Mouse (Mus musculus) B cell, adult 67 days (primary cell): ENCODE measurements around the gene Nab2. TPM values are rescaled to one million over a fixed set of nuclear protein-coding genes. Genes with fewer than 3 reads are reported as not detected.

Experiments used
- total RNA-seq, 2 experiments: library from RNA; stranded (reverse); gene quantifications; 4 replicates each; pipeline ENCODE4 v1.2.4; 2023

The Nab2 gene
- total RNA-seq = 10 to 100 TPM; 34.3 to 45.4 TPM

DNA sequence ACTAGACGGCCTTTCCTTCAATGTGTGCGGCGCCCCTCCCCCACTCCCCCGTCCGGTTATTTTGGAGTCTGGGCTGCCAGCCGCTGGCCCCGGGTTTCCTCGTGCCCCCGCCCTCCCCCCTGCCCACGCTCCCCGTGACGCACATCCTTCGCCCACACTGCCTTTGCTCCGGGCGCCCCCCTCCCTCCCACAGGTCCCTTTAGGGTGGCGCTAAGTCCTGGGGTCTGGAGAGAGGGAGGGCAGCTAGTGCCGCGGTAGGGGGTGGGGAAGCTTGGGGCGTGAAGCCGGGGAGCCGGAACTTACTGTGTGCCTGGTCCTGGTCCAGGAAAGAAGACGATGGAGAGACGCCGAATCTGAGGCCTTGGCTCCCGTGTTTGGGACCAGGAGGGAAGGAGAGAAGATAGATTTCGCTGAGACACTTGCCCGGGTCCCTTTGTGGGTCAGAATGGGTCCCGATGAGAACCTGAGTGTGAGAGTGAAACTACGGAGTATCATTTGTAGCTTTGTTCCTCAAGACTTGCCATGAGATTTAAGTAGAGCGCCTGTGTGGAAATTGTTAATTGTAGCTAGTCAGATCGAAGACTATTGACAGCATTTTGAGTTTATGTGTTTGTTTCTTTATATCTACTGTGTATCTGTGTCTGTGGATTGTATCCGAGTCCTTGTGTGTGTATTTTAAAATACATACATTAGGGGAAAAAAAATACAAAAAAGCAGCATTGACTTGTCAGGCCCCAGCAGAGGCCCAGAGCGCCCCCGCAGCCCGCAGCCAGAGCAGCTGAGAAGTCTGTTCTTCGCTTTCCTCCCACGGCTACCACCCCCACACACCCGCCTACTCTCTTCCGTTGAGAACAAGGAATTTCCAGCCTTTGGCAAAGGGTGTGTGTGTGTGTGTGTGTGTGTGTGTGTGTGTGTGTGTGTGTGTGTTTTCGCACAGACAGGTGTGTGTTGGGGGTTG, at the start of gene Nab2:
Gene Nab2 (minus strand): TSS at position 476 of the 958 bp plus-strand sequence.

DNA sequence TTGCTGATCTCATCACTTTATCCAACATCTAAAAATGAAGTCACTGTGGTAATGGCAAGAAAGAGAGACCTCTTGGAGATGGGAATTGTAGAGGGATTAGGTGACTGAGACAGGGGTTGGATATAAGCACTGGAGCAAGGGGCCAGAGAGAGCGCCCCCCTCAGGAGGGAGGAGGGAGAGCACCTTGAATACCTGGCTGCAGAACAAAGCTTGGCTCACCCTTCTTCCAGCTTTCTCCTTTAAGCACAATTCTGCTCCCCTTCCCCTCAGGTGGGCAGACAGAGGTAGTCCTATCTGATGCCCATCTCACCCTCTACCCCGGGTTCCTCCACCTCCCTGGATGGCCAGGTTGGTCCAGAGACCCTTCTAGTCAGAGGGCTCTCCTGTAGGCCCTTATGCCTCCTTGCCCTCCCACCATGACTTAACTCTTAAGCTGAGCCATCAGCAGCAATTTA, 36.4 kb upstream of the Nab2 start, which contains the start of gene Myo1a:
Gene Myo1a (plus strand): TSS at position 405 of the 455 bp plus-strand sequence.

DNA sequence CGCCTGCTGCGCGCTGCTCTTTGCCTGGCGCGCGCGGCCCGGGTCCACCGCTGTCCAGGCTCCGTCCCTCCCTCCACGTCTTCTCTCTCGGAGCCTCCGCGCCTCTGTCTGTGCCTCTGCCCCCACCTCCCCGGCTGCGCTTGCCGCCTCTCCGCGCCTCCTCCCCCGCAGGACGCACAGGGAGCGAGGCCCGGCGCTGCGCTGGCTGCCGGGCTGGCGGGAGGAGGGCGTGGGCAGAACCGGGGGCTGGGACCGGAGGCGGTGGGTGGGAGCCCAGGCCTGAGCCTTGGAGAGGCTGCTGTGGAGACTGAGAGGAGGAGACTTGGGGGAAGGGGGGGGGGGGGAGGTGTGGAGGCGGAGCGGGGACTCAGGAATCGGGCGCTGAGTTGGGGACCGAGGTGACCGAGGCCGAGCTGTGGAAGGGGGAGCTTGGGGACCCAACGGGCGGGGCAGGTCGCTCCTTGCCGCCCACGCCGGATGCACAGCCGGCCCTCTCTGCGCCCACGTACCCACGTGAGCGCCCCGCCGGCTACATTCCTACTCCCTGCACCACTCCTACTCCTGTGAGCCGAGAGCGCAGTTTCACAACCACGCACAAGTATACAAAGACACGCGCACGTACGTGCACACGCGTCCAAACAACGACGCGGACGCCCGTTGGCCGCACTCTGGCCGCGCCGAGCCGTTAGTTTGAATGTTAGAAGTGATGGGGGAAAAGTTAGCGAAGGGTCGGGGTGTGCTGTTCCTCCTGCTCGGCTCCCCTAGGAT, 1.7 kb downstream of the Nab2 start, which contains the start of gene Nemp1:
Gene Nemp1 (plus strand): TSS at position 401 of the 768 bp plus-strand sequence.

DNA sequence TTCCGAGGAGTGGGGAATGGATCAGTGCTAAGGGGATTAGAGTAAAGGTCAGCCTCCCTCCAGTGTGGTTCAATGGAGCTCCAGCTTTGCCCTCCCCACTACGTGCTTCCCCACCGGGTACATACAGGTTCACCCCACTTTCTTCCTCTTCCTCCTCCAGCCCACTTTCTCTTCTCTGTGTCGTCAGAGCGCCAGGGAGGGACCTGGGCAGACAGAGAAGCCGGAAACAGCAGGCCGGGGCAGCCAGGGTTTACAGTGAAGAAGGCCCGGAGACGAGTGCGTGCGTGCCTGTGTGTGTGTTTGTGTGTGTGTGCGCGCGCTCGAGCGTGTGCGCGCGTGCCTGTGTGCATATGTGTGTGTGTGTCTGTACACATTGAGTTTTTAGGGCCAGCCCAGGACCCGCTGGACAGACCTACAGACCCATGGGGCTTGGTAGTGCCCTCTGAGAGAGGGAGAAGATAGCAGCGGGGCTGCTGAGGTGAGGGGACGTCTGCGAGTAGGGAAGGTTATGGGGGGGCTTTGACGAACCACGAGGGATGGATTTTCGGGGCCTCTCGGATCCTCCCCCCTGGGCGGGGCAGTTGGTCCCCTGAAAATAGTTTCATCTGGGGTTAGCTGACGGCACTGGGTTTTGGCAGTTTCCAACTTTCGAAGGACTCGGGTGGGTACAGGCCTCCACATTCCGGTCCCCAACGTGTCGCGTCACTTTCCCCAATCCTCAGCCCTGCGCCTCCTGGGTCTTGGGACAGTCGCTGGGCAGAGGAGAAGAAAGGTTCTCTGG, 25.4 kb downstream of the Nab2 start, which contains the start of gene Stat6:
Gene Stat6 (plus strand): TSS at position 215 of the 781 bp plus-strand sequence.

DNA sequence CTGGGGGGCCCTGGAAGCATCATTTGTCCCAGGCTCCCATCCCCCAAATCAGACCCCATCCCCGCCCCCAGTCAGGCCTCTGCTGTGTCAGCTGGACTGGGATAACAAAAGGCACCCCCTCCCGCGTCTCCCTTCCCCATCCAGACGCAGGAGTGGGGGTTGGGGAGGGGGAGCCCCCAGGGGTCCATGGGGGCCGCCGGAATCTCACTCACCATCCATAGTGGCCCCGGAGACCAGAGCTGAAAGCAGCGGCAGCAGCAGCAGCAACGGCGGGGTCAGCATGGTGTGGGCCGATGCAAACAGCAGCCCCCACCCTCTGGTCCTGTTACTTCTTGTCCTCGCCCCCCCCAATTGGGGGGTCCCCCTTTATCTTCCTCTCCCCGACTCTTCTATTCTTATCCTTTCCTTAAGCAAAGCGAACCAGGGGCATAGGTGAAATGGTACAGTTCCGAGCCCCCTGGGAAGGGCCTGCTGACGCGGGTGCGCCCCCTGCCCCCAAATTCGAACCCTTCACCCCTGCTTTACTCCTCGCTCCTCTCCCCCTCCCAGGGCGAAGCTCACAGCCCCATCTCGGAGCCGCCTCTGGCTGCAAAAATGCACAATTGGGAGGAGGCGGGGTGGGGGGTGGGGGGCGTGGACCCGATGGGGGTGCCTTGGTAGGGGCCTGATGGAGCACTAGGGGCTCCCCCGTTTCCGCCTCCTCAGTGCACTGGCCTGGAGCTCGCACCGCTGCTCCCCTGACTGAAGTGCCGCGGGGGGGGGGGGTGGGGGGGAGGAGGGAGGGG, 47.8 kb downstream of the Nab2 start, which contains the start of gene Lrp1:
Gene Lrp1 (minus strand): TSS at position 743 of the 785 bp plus-strand sequence.

Other genes with a start within 250 kb of the Nab2 start
- 10 to 100 TPM in 1 of 2 experiments, 1 to 10 TPM in 1; 5.6 to 15.4 TPM for gene Stac3, start 166.9 kb downstream of the Nab2 start, total RNA-seq
- gene Ndufa4l2, start 153.6 kb downstream of the Nab2 start, total RNA-seq = not detected
- 10 to 100 TPM; 69.2 to 72.0 TPM for gene Shmt2, start 146.1 kb downstream of the Nab2 start, total RNA-seq
- gene Nxph4, start 134.0 kb downstream of the Nab2 start, total RNA-seq = not detected
- gene Lrp1, start 47.4 kb downstream of the Nab2 start, total RNA-seq = 1 to 10 TPM in 1 of 2 experiments, under 1 TPM in 1; 0.77 to 3.9 TPM
- gene Stat6, start 25.6 kb downstream of the Nab2 start, total RNA-seq = 100 to 1,000 TPM; 244 to 270 TPM
- gene Nemp1, start 1.7 kb downstream of the Nab2 start, total RNA-seq = 10 to 100 TPM; 13.6 to 16.2 TPM
- under 1 TPM in 1 of 2 experiments, not detected in 1; 0.15 TPM for gene Myo1a, start 36.6 kb upstream of the Nab2 start, total RNA-seq
- not detected for gene Tac2, start 55.9 kb upstream of the Nab2 start, total RNA-seq
- gene Zbtb39, start 71.0 kb upstream of the Nab2 start, total RNA-seq = 10 to 100 TPM; 17.9 to 18.7 TPM
- gene Gpr182, start 83.2 kb upstream of the Nab2 start, total RNA-seq = not detected
- gene Rdh1, start 91.2 kb upstream of the Nab2 start, total RNA-seq = under 1 TPM; 0.17 to 0.27 TPM
- gene Rdh16f1, start 91.2 kb upstream of the Nab2 start, total RNA-seq = not detected
- under 1 TPM in 1 of 2 experiments, not detected in 1; 0.93 TPM for gene Rdh9, start 107.8 kb upstream of the Nab2 start, total RNA-seq
- not detected for gene Rdh16, start 132.6 kb upstream of the Nab2 start, total RNA-seq
- not detected for gene Rdh19, start 181.4 kb upstream of the Nab2 start, total RNA-seq
- gene Rdh16f2, start 197.9 kb upstream of the Nab2 start, total RNA-seq = not detected
- gene Rdh7, start 220.2 kb upstream of the Nab2 start, total RNA-seq = not detected
- gene Sdr9c7, start 229.9 kb upstream of the Nab2 start, total RNA-seq = not detected